Mouse (Mus musculus): Measurements from ENCODE around the gene Tln2. TPM values are rescaled to one million over a fixed set of nuclear protein-coding genes. Genes with fewer than 3 reads are reported as not detected.

The Tln2 gene
- polyA plus RNA-seq, 2 experiments = 17.5 to 39.2 TPM

DNA sequence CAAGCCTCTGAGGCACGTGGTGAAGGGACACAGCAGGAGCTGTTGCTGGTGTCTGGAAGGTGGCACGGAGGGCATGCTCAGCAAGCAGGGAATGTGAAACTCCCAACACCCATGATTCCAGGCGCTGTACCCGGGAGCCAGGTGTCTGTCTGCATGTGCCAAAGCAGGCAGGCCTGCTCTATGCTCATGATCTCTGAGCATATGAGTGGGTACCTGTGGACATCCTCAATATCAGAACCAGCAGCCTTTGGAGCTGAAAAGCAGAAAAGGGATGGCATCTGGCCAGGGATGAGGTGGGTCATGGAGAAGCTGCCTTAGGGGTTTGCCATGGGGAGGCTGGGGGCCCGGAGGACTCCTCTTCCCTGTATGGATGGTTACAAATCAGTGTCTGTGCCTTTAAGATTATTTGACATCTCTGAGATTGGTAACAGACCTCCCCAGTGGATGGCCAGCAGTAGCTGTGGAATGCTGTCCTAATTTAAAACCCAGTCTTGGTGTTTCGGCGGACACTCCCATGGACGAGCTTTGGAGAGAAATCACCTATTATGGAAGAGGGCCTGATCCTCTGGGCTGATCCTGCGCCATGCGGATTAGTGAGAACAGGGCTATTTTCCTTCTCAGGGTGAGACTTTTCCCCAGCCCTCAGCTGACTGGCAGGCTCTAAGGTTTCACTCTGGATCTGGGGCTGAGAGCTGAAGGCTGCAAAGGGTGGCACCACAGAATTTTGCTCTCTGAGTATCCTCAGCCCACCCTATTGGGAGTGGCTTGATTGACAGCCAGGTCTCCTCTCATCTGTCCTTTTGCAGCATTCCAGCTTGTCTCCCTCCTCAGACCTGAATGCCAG is 367.8 kb downstream of the Tln2 start:
- Histone ChIP-seq H3K27ac (replicated peaks; ENCODE audit: low read depth, low read length) (no peak overlapping the region), H3K9me3 (ENCODE audit: control insufficient read depth, low read length) (no peaks in the 10 kb centered on the region), H3K36me3 (ENCODE audit: control insufficient read depth, insufficient read depth, low read length) (no peaks in the 10 kb centered on the region), H3K4me2 (replicated peaks; ENCODE audit: low read depth, low read length, severe bottlenecking) (no peak overlapping the region), H3K27me3 (ENCODE audit: control insufficient read depth, insufficient read depth, low read length) (no peaks in the 10 kb centered on the region), H3K4me1 (ENCODE audit: control insufficient read depth, insufficient read depth, low read length) (no peaks in the 10 kb centered on the region), H3K9ac (ENCODE audit: low read depth, low read length, severe bottlenecking) (no peak overlapping the region), H3K4me3 (replicated peaks; ENCODE audit: low read length) (no peak overlapping the region)
- ATAC-seq (ENCODE audit: low FRiP score, low read depth) (no peak), DNase-seq (ENCODE audit: low spot score) (no peak)
- WGBS = 42% methylated on average over 10 of the region's 10 CpGs
- TF ChIP-seq POLR2A (IDR thresholded peaks at IDR 0.05; ENCODE audit: borderline replicate concordance, extremely low read depth, insufficient read depth, insufficient read length) = no peak

DNA sequence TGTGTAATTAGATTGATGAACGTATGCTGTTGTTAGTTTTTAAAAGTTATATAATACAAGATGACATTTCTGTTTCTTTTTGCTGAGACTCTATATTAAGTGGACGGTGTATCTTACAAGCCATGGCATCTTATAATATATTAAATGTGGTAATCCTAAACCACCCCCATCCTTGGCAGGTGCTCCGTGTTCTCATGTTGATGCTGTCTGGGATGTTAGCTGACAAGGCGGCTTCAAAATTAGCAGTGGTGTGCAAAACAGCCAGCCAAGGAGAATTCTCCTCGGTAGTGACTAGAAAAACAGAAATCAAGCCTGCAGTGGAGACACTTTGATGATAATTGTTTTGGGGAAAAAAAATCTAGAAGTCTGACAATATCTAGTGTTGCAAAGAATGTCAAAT is 371.8 kb downstream of the Tln2 start:
- no peaks in the 10 kb centered on the region for H3K9me3 ChIP-seq (ENCODE audit: control insufficient read depth, low read length)
- DNase-seq (ENCODE audit: low spot score) (no peak), ATAC-seq (ENCODE audit: low FRiP score, low read depth) (no peak)
- H3K27me3 ChIP-seq (ENCODE audit: control insufficient read depth, insufficient read depth, low read length) = no peaks in the 10 kb centered on the region
- WGBS = 72% methylated on average over 5 of the region's 5 CpGs
- no peak overlapping the region for H3K27ac ChIP-seq (replicated peaks; ENCODE audit: low read depth, low read length)
- no peak overlapping the region for H3K9ac ChIP-seq (ENCODE audit: low read depth, low read length, severe bottlenecking)
- H3K4me2 ChIP-seq (replicated peaks; ENCODE audit: low read depth, low read length, severe bottlenecking) = no peak overlapping the region
- H3K36me3 ChIP-seq (ENCODE audit: control insufficient read depth, insufficient read depth, low read length) = no peaks in the 10 kb centered on the region
- no peak for TF ChIP-seq POLR2A (IDR thresholded peaks at IDR 0.05; ENCODE audit: borderline replicate concordance, extremely low read depth, insufficient read depth, insufficient read length)
- no peak overlapping the region for H3K4me3 ChIP-seq (replicated peaks; ENCODE audit: low read length)
- H3K4me1 ChIP-seq (ENCODE audit: control insufficient read depth, insufficient read depth, low read length) = no peaks in the 10 kb centered on the region

DNA sequence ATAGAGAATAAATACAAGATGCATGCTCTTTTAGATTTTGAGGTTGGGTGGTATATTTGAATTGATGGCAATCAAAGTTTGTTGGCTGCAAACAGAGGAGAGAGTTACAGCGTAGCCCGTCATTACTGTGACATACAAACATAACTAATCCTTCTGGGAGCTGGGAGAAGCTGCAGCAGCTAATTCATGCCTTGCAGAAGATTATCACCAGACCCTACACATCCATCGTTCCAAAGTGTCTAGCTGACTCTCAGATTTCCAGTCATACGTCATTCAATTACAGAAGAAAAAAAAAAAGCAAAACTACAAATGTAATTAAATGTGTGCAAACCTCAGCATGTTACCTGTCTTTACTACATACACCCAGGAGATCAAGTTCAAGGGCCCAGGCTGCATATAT is 372.3 kb downstream of the Tln2 start:
- no peaks in the 10 kb centered on the region for H3K27me3 ChIP-seq (ENCODE audit: control insufficient read depth, insufficient read depth, low read length)
- H3K4me2 ChIP-seq (replicated peaks; ENCODE audit: low read depth, low read length, severe bottlenecking) = no peak overlapping the region
- WGBS = 64% methylated on average over 4 of the region's 4 CpGs
- DNase-seq (ENCODE audit: low spot score) (no peak), ATAC-seq (ENCODE audit: low FRiP score, low read depth) (no peak)
- no peak overlapping the region for H3K4me3 ChIP-seq (replicated peaks; ENCODE audit: low read length)
- peaks cover 5% of the 10 kb centered on the region; the same call in 1 of the 2 replicates for H3K4me1 ChIP-seq (ENCODE audit: control insufficient read depth, insufficient read depth, low read length)
- no peaks in the 10 kb centered on the region for H3K36me3 ChIP-seq (ENCODE audit: control insufficient read depth, insufficient read depth, low read length)
- no peak overlapping the region for H3K9ac ChIP-seq (ENCODE audit: low read depth, low read length, severe bottlenecking)
- no peak overlapping the region for H3K27ac ChIP-seq (replicated peaks; ENCODE audit: low read depth, low read length)
- no peak for TF ChIP-seq POLR2A (IDR thresholded peaks at IDR 0.05; ENCODE audit: borderline replicate concordance, extremely low read depth, insufficient read depth, insufficient read length)
- no peaks in the 10 kb centered on the region for H3K9me3 ChIP-seq (ENCODE audit: control insufficient read depth, low read length)

- Histone ChIP-seq H3K4me2 (replicated peaks; ENCODE audit: low read depth, low read length, severe bottlenecking) (no peak overlapping the region), H3K27ac (replicated peaks; ENCODE audit: low read depth, low read length) (no peak overlapping the region), H3K4me1 (ENCODE audit: control insufficient read depth, insufficient read depth, low read length) (peaks cover 13% of the 10 kb centered on the region), H3K27me3 (ENCODE audit: control insufficient read depth, insufficient read depth, low read length) (no peaks in the 10 kb centered on the region), H3K9me3 (ENCODE audit: control insufficient read depth, low read length) (no peaks in the 10 kb centered on the region), H3K9ac (ENCODE audit: low read depth, low read length, severe bottlenecking) (no peak overlapping the region), H3K4me3 (replicated peaks; ENCODE audit: low read length) (no peak overlapping the region), H3K36me3 (ENCODE audit: control insufficient read depth, insufficient read depth, low read length) (no peaks in the 10 kb centered on the region)
- WGBS = 86% methylated on average over 2 of the region's 2 CpGs
- TF ChIP-seq POLR2A (IDR thresholded peaks at IDR 0.05; ENCODE audit: borderline replicate concordance, extremely low read depth, insufficient read depth, insufficient read length) = no peak
- ATAC-seq (ENCODE audit: low FRiP score, low read depth) (no peak), DNase-seq (ENCODE audit: low spot score) (no peak)
Measured at GRCm38 (mm10) chr9:67184556-67184955, 374.9 kb downstream of the Tln2 start.

DNA sequence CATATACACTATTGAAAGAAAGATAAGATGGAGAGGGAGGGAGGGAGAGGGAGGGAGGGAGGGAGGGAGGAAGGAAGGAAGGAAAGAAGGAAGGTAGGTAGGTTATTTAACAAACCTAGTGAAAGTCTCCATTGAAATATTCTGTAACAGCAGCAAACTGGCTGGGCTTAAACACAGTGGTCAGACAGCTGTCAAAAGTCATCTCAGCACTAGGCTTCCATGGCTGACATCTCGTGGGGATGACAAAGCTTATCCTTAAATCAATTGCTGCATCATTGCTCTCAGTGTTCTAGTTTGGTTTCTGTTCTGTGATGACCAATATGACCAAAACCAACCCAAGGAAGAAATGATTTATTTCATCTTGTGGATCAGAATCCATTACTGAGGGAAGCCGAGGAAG is 376.0 kb downstream of the Tln2 start:
- H3K9me3 ChIP-seq (ENCODE audit: control insufficient read depth, low read length) = no peaks in the 10 kb centered on the region
- no peaks in the 10 kb centered on the region for H3K27me3 ChIP-seq (ENCODE audit: control insufficient read depth, insufficient read depth, low read length)
- WGBS = 95% methylated on average over 2 of the region's 2 CpGs
- DNase-seq (ENCODE audit: low spot score) (no peak), ATAC-seq (ENCODE audit: low FRiP score, low read depth) (no peak)
- H3K4me2 ChIP-seq (replicated peaks; ENCODE audit: low read depth, low read length, severe bottlenecking) = no peak overlapping the region
- peaks cover 22% of the 10 kb centered on the region for H3K4me1 ChIP-seq (ENCODE audit: control insufficient read depth, insufficient read depth, low read length)
- no peak overlapping the region for H3K9ac ChIP-seq (ENCODE audit: low read depth, low read length, severe bottlenecking)
- no peak for TF ChIP-seq POLR2A (IDR thresholded peaks at IDR 0.05; ENCODE audit: borderline replicate concordance, extremely low read depth, insufficient read depth, insufficient read length)
- no peaks in the 10 kb centered on the region for H3K36me3 ChIP-seq (ENCODE audit: control insufficient read depth, insufficient read depth, low read length)
- no peak overlapping the region for H3K4me3 ChIP-seq (replicated peaks; ENCODE audit: low read length)
- H3K27ac ChIP-seq (replicated peaks; ENCODE audit: low read depth, low read length) = no peak overlapping the region
